Mouse (Mus musculus) ES-E14 (cell line): Measurements from ENCODE around the gene Cdk17.

Source experiments
- CHD2 ChIP-seq: IDR thresholded peaks from 2 replicates; pipeline ENCODE4 v1.6.1; 2014; ENCODE audit warnings: mild to moderate bottlenecking, low read depth, low read length, inconsistent platforms
- HCFC1 ChIP-seq: IDR thresholded peaks from 2 replicates; pipeline ENCODE4 v1.6.1; 2012; ENCODE audit warnings: low read length, inconsistent platforms, borderline replicate concordance; ENCODE audit not compliant: insufficient read depth
- MAFK ChIP-seq: IDR thresholded peaks from 2 replicates; pipeline ENCODE4 v1.6.1; 2014; ENCODE audit warnings: mild to moderate bottlenecking, low read depth, low read length, inconsistent platforms; ENCODE audit not compliant: insufficient read depth
- ZC3H11A ChIP-seq: IDR thresholded peaks from 2 replicates; pipeline ENCODE4 v1.6.1; 2012; ENCODE audit warnings: low read depth, mild to moderate bottlenecking, inconsistent platforms, low read length, borderline replicate concordance
- ZNF384 ChIP-seq: IDR thresholded peaks from 2 replicates; pipeline ENCODE4 v1.6.1; 2012; ENCODE audit warnings: low read depth, low read length, inconsistent platforms

DNA sequence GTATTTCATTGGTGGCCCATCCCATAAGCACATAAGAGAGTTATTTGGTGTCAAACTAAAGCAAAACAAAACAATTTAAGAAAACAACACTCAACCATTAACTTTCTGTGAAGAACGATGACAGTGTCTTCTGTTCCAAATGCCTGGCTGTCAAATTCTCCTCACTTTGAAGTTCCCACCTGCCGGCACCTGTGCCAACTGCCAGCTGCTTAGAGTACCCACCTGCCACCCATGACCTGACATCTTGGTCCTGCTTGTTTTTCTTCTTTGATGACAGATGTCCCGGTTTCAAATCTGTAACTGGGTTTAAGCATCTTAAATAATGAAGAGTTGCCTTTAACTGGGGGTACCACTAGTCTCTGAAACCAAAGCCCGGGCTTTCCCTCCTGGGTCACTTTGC is 14.1 kb upstream of the Cdk17 start:
- TF ChIP-seq ZNF384, result no peak
- TF ChIP-seq CHD2, result no peak
- no peak for TF ChIP-seq MAFK
- TF ChIP-seq HCFC1, result no peak
- TF ChIP-seq ZC3H11A, result no peak
